Mouse (Mus musculus): Measurements from ENCODE around the gene Ccnb1.
A peak's percentile ranks its signal among the peaks of the same experiment; 100 is the strongest.
"Not testable (repeated sequence)": the region's sequence is repeated elsewhere in the genome, so short reads cannot be mapped to it uniquely, and the experiment has no call there.

Gene Ccnb1

GRCm38 (mm10) chr13:100774704-100775103 is 11.7 kb downstream of the Ccnb1 start:
- no peak for DNase-seq (ENCODE audit: low spot score)

- no peak for DNase-seq (ENCODE audit: low spot score)
Measured at GRCm38 (mm10) chr13:100755329-100755728, 31.0 kb downstream of the Ccnb1 start.

GRCm38 (mm10) chr13:100754186-100754585 is 32.2 kb downstream of the Ccnb1 start:
- no peak for DNase-seq (ENCODE audit: low spot score)

GRCm38 (mm10) chr13:100753011-100753410 is 33.4 kb downstream of the Ccnb1 start:
- no peak for DNase-seq (ENCODE audit: low spot score)

- no peak for DNase-seq (ENCODE audit: low spot score)
Measured at GRCm38 (mm10) chr13:100752529-100752928, 33.8 kb downstream of the Ccnb1 start.

- no peak for DNase-seq (ENCODE audit: low spot score)
Measured at GRCm38 (mm10) chr13:100751402-100751801, 35.0 kb downstream of the Ccnb1 start.

GRCm38 (mm10) chr13:100750799-100751198 is 35.6 kb downstream of the Ccnb1 start:
- DNase-seq (ENCODE audit: low spot score) = no peak

GRCm38 (mm10) chr13:100748638-100749037 is 37.7 kb downstream of the Ccnb1 start:
- no peak for DNase-seq (ENCODE audit: low spot score)

GRCm38 (mm10) chr13:100746090-100746489 is 40.3 kb downstream of the Ccnb1 start:
- DNase-seq (ENCODE audit: low spot score) = no peak

GRCm38 (mm10) chr13:100744036-100744744 is 42.2 kb downstream of the Ccnb1 start, which contains the start of gene Mrps36:
Gene Mrps36, minus strand, starts transcription at chr13:100744659.
- peak; percentile 97 for DNase-seq (ENCODE audit: low spot score)

- DNase-seq (ENCODE audit: low spot score) = peak; percentile 19
Measured at GRCm38 (mm10) chr13:100743346-100744035, 42.9 kb downstream of the Ccnb1 start.

- DNase-seq (ENCODE audit: low spot score) = no peak
Measured at GRCm38 (mm10) chr13:100742831-100743230, 43.5 kb downstream of the Ccnb1 start.

- no peak for DNase-seq (ENCODE audit: low spot score)
Measured at GRCm38 (mm10) chr13:100732756-100733155, 53.6 kb downstream of the Ccnb1 start.

- not testable (repeated sequence) for DNase-seq (ENCODE audit: low spot score)
Measured at GRCm38 (mm10) chr13:100731462-100732046, 54.8 kb downstream of the Ccnb1 start.

GRCm38 (mm10) chr13:100730861-100731176 is 55.6 kb downstream of the Ccnb1 start, which contains the start of gene Cdk7:
Gene Cdk7, minus strand, starts transcription at chr13:100730939.
- peak; percentile 99 for DNase-seq (ENCODE audit: low spot score)

- peak; percentile 17 for DNase-seq (ENCODE audit: low spot score)
Measured at GRCm38 (mm10) chr13:100730153-100730860, 56.1 kb downstream of the Ccnb1 start.

Measured in MN1 (cell line).